Mouse (Mus musculus) limb, embryonic 14.5 days (tissue): ENCODE results near the gene Zfp936. TPM values are rescaled to one million over a fixed set of nuclear protein-coding genes. Genes with fewer than 3 reads are reported as not detected.
"Not testable (repeated sequence)": the region's sequence is repeated elsewhere in the genome, so short reads cannot be mapped to it uniquely, and the experiment has no call there.

ENCODE experiments used
- ATAC-seq: fragments of 200-750 bp; cut with Nextera tagmentation; 2 replicates; pipeline ENCODE4 v1.8.0; 2017; ENCODE audit warnings: low read depth, moderate number of reproducible peaks, moderate TSS enrichment; ENCODE audit not compliant: low FRiP score
- DNase-seq: peaks from one replicate; pipeline ENCODE4 v3.0.0-alpha.2; 2015; ENCODE audit warnings: low spot score
- H3K27ac ChIP-seq: fragments of 300-500 bp; sonication (generic); replicated peaks from 2 replicates; pipeline ENCODE4 v1.5.1; 2014; ENCODE audit warnings: low read depth, mild to moderate bottlenecking, low read length, moderate library complexity, mixed read lengths
- H3K27me3 ChIP-seq: fragments of 300-500 bp; sonication (generic); 2 replicates; pipeline ENCODE4 v1.6.1; 2014; ENCODE audit warnings: low read length, mixed read lengths; ENCODE audit not compliant: control insufficient read depth, insufficient read depth
- H3K36me3 ChIP-seq: fragments of 300-500 bp; sonication (generic); 2 replicates; pipeline ENCODE4 v1.6.1; 2014; ENCODE audit warnings: mild to moderate bottlenecking, low read length, moderate library complexity, mixed read lengths; ENCODE audit not compliant: control insufficient read depth, insufficient read depth
- H3K4me1 ChIP-seq: fragments of 300-500 bp; sonication (generic); 2 replicates; pipeline ENCODE4 v1.6.1; 2014; ENCODE audit warnings: antibody characterized with exemption, low read length, mixed read lengths; ENCODE audit not compliant: control insufficient read depth, insufficient read depth
- H3K4me2 ChIP-seq: fragments of 300-500 bp; sonication (generic); replicated peaks from 2 replicates; pipeline ENCODE4 v1.6.1; 2014; ENCODE audit warnings: low read depth, mild to moderate bottlenecking, low read length, moderate library complexity; ENCODE audit not compliant: severe bottlenecking
- H3K4me3 ChIP-seq: fragments of 300-500 bp; sonication (generic); replicated peaks from 2 replicates; pipeline ENCODE4 v1.5.1; 2014; ENCODE audit warnings: low read length
- H3K9ac ChIP-seq: fragments of 300-500 bp; sonication (generic); 2 replicates; pipeline ENCODE4 v1.6.1; 2014; ENCODE audit warnings: mild to moderate bottlenecking, low read depth, low read length, moderate library complexity; ENCODE audit not compliant: severe bottlenecking
- H3K9me3 ChIP-seq: fragments of 300-500 bp; sonication (generic); 2 replicates; pipeline ENCODE4 v1.6.1; 2016; ENCODE audit warnings: low read length; ENCODE audit not compliant: control insufficient read depth
- POLR2A ChIP-seq: fragments of 200-500 bp; IDR thresholded peaks from 2 replicates; pipeline ENCODE4 v1.8.0; 2012; ENCODE audit warnings: inconsistent platforms, mild to moderate bottlenecking, moderate library complexity, borderline replicate concordance; ENCODE audit not compliant: insufficient read depth, insufficient read length; ENCODE audit errors: extremely low read depth
- WGBS: fragments of 180-500 bp; shearing (Covaris S2); extraction: QIAGEN DNeasy Blood & Tissue Kit; methylation state at CpG from one replicate; pipeline ENCODE4 v1.1.7; 2014; 5-methylcytosine and 5-hydroxymethylcytosine counted together
- polyA plus RNA-seq, 2 experiments: library from polyadenylated mRNA; depleted of rRNA in 1 of 2; stranded (reverse) in 1 of 2; unstranded in 1 of 2; fragments of >200 nt; fragmentation: Nextera tagmentation in 1 of 2; extraction: Ambion mirVana in 1 of 2; gene quantifications; 2 replicates each; pipeline versions ENCODE4 v1.2.1 to v1.2.3; 2012 to 2014

Gene Zfp936
- not detected in 2 replicates for polyA plus RNA-seq (2012; rRNA removed)
- 0.29 TPM in 1 of 2 replicates, not detected in the other for polyA plus RNA-seq (2014; fragmentation: Nextera tagmentation; extraction: Ambion mirVana)

- H3K27me3 ChIP-seq, H3K4me3 ChIP-seq, DNase-seq, H3K36me3 ChIP-seq, H3K4me2 ChIP-seq, H3K9ac ChIP-seq, ATAC-seq, H3K9me3 ChIP-seq, H3K4me1 ChIP-seq, H3K27ac ChIP-seq: not testable (repeated sequence)
- WGBS: 84% methylated on average over 10 of the region's 10 CpGs
Observed at GRCm38 (mm10) chr7:43113929-43114328, at the start of gene Zfp936. Gene Zfp936, plus strand, starts transcription at chr7:43114229.

GRCm38 (mm10) chr7:43077831-43078230, 36.2 kb upstream of the Zfp936 start:
- Histone ChIP-seq H3K4me1 (no peaks in the 10 kb centered on the region), H3K36me3 (no peaks in the 10 kb centered on the region), H3K4me2 (no peak overlapping the region), H3K27me3 (no peaks in the 10 kb centered on the region), H3K9me3 (no peaks in the 10 kb centered on the region; the same call in 1 of the 2 replicates), H3K9ac (no peak overlapping the region), H3K4me3 (no peak overlapping the region), H3K27ac (no peak overlapping the region)
- WGBS: 87% methylated on average over 8 of the region's 8 CpGs
- ATAC-seq (no peak), DNase-seq (no peak)
- no peak for TF ChIP-seq POLR2A

- H3K4me2 ChIP-seq, H3K27ac ChIP-seq, H3K36me3 ChIP-seq, H3K9ac ChIP-seq, H3K4me3 ChIP-seq, ATAC-seq, H3K4me1 ChIP-seq, DNase-seq, H3K27me3 ChIP-seq: not testable (repeated sequence)
- WGBS: 92% methylated on average over 12 of the region's 15 CpGs
- H3K9me3 ChIP-seq: peaks cover 24% of the 10 kb centered on the region
Observed at GRCm38 (mm10) chr7:43128691-43129090, 14.7 kb downstream of the Zfp936 start.

GRCm38 (mm10) chr7:43164121-43164520, 50.1 kb downstream of the Zfp936 start:
- H3K9me3 ChIP-seq: peaks cover 30% of the 10 kb centered on the region

GRCm38 (mm10) chr7:43167101-43167500, 53.1 kb downstream of the Zfp936 start:
- H3K36me3 ChIP-seq, H3K27ac ChIP-seq, H3K27me3 ChIP-seq, DNase-seq, H3K4me3 ChIP-seq, H3K4me2 ChIP-seq, ATAC-seq, H3K9ac ChIP-seq, H3K4me1 ChIP-seq: not testable (repeated sequence)
- WGBS: 85% methylated on average over 4 of the region's 4 CpGs
- peaks cover 35% of the 10 kb centered on the region for H3K9me3 ChIP-seq

More at GRCm38 (mm10) chr7:43164121-43164520, 50.1 kb downstream of the Zfp936 start:
- not testable (repeated sequence) for H3K4me1 ChIP-seq, H3K4me2 ChIP-seq, H3K27me3 ChIP-seq, H3K36me3 ChIP-seq, H3K4me3 ChIP-seq, ATAC-seq, H3K27ac ChIP-seq, H3K9ac ChIP-seq, DNase-seq
- WGBS: 76% methylated on average over 4 of the region's 4 CpGs

- not testable (repeated sequence) for H3K4me1 ChIP-seq, H3K4me3 ChIP-seq, ATAC-seq, H3K9ac ChIP-seq, H3K4me2 ChIP-seq, DNase-seq, H3K27ac ChIP-seq, H3K36me3 ChIP-seq, H3K27me3 ChIP-seq
- WGBS: 85% methylated on average over 1 of the region's 1 CpGs
- H3K9me3 ChIP-seq: peaks cover 35% of the 10 kb centered on the region
Observed at GRCm38 (mm10) chr7:43167811-43168210, 53.8 kb downstream of the Zfp936 start.

GRCm38 (mm10) chr7:43168212-43168611, 54.2 kb downstream of the Zfp936 start:
- H3K36me3 ChIP-seq, H3K27ac ChIP-seq, H3K4me3 ChIP-seq, H3K9ac ChIP-seq, DNase-seq, H3K4me2 ChIP-seq, H3K4me1 ChIP-seq, ATAC-seq, H3K27me3 ChIP-seq: not testable (repeated sequence)
- peaks cover 33% of the 10 kb centered on the region for H3K9me3 ChIP-seq
- WGBS: 33% methylated on average over 1 of the region's 1 CpGs
